Mouse (Mus musculus) brain, embryonic 14.5 days (tissue): ENCODE measurements around the gene Ebf3. TPM values are rescaled to one million over a fixed set of nuclear protein-coding genes. Genes with fewer than 3 reads are reported as not detected.

Experiments
- DNase-seq: peaks from one replicate; pipeline ENCODE4 v3.0.0-alpha.2; 2011; ENCODE audit warnings: low read depth
- CTCF ChIP-seq: fragments of 200-500 bp; IDR thresholded peaks from 2 replicates; pipeline ENCODE4 v1.5.1; 2012; ENCODE audit warnings: inconsistent platforms, mild to moderate bottlenecking, moderate library complexity, borderline replicate concordance; ENCODE audit not compliant: insufficient read depth, insufficient read length; ENCODE audit errors: extremely low read depth
- POLR2A ChIP-seq: fragments of 200-500 bp; IDR thresholded peaks from 2 replicates; pipeline ENCODE4 v1.6.1; 2012; ENCODE audit warnings: mild to moderate bottlenecking, inconsistent platforms, borderline replicate concordance; ENCODE audit not compliant: poor library complexity, insufficient read depth, insufficient read length, severe bottlenecking; ENCODE audit errors: extremely low read depth
- polyA plus RNA-seq: library from polyadenylated mRNA; depleted of rRNA; stranded (reverse); fragments of >200 nt; gene quantifications from 2 replicates; pipeline ENCODE4 v1.2.3, GENCODE M21; 2012

Ebf3 gene
- polyA plus RNA-seq, 1 experiment = 157 TPM

DNA sequence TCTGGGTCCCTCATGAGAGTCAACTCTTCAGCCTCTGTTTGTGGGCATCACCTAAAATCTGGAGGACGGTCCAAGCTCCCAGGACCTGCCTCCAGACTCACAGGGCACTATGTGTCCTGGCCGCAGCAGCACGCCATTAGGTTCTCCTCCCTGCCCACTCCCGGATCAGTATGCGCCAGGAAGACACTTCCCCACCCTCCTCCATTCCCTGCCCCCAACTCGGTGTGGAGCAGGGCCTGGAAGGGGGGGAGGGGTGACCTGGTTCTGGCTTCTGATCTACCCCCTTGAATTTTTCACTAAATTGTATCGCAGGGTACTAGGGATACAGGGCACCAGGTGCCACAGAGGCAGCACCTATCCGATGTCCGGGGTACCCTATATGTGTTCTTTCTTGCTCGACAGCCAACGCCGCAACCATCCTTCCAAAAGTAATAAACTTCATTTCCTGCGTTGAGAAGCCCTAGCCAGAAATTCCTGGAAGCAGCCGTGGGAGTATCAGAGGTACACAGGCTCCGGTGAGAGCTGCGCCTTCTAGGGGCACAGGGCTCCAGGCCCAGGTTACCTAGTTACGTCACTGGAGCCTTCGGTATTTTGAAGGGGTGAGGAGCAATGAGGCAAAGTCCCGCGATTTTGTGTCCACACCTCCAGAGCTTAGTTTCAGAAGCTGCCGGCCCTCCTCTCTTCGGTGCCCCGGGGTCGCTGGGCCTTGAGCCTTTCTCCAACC is 3.6 kb upstream of the Ebf3 start:
- DNase-seq = peak; percentile 15
- TF ChIP-seq CTCF (no peak), POLR2A (no peak)

DNA sequence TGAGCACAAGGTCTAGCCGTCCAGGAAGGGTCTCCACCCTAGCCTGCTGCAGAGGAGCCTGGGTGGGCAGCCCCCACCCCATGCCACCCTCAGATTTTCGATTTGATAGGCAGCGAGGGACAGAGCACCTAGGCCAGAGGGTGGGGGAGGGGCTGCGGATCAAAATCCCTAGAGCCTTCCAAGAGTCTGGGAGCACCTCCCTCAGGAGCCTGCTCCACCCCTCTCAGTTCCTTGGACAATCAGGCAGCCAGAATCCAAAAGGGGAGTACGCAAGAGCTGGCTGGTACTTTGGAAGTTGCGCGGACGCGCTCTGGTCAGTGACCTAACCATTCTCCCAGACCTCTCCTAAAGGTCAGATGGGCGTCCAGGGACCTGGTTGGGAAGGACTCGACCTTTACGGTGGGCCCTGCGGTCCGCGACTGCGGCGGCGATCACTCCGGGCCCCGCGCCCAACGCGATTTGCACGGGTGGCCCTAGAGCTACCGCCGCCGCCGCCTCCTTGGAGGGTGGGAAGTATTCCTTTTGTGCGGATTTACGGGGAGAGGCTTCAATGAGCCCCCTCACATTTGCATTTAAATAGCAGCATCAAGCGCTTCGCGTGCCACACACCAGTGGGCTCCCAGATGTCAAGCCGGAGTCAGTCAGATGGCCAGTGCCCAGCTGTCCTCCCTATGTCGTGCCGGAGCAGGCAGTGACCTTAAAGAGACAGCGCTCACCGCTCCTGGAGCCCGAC is 2.8 kb upstream of the Ebf3 start:
- peak; percentile 77 for DNase-seq
- TF ChIP-seq POLR2A (no peak), CTCF (no peak)

DNA sequence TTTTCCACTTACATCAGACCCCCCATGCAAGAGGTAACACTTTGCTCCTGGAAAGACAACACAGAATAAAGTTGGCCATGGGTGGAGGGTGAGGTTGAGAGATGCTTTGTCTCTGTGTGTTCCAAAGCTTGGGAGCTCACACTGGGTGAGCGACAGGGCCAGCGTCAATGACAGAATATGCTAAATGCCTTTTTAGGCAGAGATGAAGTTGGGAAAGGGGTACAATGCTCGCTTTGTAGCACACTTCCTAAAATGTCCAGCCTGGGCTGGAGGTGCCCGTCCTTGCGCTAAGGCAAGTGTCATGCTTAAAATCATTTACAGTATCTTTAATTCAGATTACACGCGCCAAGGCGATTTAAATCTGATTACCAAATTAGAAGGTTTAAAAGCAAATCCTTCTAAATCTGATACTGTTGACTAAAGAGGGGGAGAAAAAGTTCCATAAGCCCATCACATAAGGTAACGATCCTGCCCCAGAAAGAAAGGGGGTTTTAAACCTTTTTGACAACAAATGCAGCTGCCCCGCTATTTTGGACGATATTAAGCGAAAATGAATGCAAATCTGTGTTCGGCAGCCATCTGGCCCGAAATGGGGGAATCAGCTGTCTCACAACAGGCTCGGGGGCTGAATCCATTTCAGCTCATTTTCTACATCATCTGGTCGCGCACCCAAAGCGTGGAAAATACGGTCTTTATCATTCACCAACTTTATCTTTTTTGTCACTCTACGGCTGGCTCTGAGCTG is 2.1 kb upstream of the Ebf3 start:
- DNase-seq = peak; percentile 91

DNA sequence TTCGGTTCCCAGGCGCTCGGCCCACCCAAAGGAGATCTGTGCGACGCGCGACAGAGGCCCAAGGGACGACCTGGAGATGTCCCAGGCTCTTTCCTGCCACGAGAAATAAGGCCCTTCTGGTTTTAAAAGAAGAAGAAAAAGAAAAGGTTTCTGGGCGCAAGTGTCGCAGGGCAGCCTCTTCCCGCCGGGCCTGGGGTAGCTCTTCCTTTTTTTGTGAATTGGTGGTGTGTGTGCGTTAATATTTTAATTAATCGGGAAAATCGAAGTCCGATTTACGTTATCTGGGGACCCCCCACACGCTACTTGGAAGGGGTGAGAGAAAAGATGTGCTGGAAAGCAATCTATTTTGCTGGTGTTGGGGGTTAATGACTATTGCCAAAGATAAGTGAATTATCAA is 1.3 kb upstream of the Ebf3 start:
- no peak for TF ChIP-seq POLR2A
- no peak for TF ChIP-seq CTCF
- peak; percentile 29 for DNase-seq

More for the DNA sequence above, 2.1 kb upstream of the Ebf3 start:
- no peak for TF ChIP-seq POLR2A
- no peak for TF ChIP-seq CTCF

DNA sequence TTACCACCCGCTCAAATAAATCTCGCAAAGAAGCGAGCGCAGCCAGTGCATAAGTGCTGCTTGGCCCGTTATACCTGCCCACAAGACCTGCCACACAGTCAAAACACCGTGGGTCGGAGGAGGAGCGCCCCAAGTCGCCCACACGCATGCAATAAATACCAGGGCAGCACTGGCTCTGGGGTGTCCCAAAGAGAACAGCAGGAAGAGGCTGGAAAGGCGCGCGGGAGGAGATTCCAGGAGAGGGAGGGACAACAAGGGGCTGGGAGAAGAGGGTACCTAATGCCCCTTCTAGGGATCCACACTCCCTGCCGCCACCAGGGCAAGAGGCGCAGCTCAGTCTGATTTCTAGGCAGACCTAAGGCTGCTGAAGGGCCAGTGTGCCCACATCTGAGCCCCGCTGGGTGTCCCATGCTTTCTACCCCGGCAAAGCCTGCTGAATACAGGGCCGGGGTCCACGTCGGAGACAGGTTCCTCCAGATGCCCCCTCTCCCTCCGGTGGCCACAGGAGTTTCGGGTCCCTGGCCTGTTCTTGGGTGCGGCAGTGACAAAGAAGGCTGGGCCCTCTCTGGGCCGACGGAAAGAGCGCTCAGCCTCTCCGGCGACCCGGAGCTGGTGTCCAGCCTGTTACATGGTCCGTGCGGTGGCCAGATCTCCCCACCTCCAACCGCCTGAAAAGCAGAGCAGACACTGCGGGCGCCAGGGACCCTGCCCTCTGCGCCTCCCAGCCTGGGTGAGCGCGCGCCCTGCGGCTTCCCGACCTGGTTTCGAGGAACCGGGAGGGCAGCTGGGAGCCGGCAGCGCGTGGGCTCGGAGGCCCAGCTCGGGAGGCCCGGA is 682 bp upstream of the Ebf3 start:
- DNase-seq = no peak
- TF ChIP-seq POLR2A = no peak
- no peak for TF ChIP-seq CTCF

DNA sequence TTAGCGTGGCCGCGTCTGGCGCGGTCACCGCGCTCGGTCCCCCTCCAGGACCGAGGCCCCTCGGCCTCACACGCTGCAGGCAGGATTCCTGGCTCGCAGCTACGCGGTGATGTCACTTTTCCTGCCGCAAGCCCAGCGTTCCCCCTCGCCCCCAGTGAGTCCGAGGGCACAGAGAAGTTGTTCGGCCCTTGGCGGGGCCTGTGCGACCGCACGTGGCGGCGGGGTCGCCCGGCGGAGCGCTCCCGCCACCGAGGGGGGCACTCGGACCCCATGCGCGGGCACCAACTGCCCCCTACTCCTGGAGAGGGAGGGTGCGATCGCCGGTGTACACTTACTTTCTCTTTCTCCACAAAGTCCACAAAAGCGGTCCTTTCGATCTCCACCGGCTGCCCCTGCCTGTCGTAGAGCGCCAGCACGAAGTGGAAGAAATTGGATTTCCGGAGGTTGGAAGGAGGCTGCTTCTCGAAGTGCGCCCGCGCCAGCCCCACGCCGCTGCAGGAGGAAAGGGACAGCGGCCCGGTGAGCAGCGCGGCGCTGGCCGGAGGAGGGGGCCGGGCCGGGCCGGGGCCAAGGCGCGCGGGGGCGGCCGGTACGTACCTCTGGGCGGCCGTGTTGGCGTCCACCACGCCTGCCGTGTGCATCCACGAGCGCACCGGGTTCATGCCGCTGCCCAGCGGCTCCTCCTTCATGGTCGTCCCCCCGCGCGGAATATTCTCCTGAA is 902 bp downstream of the Ebf3 start:
- DNase-seq = peak; percentile 59
- TF ChIP-seq POLR2A = no peak
- no peak for TF ChIP-seq CTCF

DNA sequence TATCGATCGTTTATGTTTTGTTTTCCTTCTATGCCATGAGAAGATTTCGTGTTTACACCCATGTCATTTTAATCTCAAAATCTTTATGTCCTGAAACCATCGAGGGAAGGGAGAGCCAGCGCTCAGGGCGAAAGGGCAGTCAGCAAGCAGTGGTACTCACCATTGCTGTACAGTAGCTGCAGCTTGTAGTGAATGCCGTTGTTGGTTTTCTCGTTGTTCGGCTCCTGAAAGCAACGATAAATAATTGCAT is 1.4 kb downstream of the Ebf3 start:
- TF ChIP-seq POLR2A (no peak), CTCF (no peak)
- DNase-seq = no peak

DNA sequence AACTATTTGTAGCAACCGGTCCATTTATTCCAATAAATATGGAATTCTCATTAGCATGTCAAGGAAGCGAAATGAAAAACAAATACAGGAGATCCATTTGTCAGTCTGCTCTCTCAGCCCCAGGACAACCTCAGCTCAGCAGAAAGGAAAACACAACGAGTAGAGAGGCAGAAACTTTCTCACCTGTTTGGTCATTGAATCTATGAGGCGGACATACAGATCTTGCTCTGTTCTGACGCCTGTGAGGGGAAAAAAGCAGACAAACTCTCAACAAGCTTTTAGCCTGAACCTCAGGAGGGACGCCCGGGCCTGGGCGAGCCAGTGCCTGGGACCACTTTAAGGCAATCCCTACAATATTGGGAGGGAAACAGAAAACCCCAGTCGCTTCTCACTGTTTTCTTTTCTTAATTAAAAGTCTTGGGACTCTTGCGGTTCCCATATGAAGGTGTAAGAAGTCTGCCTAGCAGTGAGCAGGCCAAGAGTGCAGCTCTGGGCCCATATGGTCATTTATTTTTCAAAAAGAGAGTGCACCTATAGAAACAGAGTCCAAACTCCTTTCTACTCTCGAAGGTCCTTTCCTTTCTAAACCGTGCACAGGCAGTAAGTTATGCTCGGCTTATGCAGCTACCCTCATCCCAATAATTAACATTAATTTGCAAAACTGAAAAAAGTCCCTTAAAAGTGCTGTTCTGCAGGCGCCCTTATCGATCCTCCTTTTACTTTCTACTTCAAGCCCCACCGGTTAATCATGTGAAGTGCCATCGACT is 1.9 kb downstream of the Ebf3 start:
- peak; percentile 63 for DNase-seq

DNA sequence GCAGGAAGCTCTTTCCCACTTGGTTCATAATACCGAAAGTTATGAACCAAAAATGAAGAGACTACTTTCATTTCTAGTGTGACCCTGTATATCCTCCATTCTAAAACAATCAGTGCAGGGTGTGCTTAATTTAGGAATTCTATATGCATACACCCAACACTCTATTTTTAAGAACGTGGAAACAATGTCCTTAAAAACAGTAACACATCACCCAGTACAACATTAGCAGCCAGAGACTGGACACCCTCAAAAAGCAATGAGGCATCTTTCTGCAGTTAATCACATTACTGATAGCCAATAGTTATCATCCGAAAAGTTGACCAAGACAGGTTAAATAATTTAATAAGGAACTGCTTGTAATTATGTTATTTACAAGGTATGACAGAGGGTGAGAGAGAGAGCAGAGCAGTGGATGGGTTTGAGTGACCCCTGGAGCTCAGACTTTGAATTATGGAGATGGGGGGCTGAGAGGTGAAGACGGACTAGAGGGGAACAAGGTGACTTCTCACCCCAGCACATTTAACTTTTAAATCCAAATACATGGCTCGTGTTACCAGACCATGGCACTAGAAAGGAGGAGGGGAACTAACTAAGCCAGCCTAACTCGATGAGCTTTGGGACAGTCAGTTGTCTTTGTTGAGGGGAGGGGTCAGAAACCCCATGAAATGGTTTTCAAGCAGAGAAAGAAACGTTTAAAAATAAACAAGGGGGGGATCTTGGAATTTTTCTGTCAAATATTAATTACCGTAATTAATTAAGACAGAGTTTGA is 2.7 kb downstream of the Ebf3 start:
- peak; percentile 41 for DNase-seq
- TF ChIP-seq POLR2A (no peak), CTCF (no peak)

More for the DNA sequence above, 1.9 kb downstream of the Ebf3 start:
- TF ChIP-seq CTCF = no peak
- no peak for TF ChIP-seq POLR2A

DNA sequence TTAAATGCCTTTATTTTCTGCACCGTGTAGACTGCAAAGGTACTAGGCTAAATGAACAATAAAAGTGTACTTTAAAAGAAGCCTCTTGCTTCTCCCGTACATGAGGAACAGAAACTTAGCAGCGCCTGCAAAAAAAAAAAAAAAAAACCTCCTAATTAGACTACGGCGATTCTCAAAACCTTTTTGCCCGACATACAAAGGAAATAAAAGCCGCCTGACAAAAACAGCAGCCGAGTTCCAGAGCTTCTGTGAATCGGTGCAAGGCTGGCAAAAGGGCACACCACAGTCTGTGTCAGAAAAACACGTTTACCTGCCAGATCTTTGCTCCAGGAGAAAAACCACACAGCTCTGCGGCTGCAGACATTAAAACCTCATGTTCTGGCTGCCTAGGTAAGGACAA is 3.4 kb downstream of the Ebf3 start:
- peak; percentile 69 for DNase-seq
- TF ChIP-seq CTCF (no peak), POLR2A (no peak)
